Mouse (Mus musculus): ENCODE measurements around the gene Rpa1. TPM values are rescaled to one million over a fixed set of nuclear protein-coding genes. Genes with fewer than 3 reads are reported as not detected.

Gene Rpa1
- polyA plus RNA-seq, 1 experiment from 2014 or later = 124 TPM

DNA sequence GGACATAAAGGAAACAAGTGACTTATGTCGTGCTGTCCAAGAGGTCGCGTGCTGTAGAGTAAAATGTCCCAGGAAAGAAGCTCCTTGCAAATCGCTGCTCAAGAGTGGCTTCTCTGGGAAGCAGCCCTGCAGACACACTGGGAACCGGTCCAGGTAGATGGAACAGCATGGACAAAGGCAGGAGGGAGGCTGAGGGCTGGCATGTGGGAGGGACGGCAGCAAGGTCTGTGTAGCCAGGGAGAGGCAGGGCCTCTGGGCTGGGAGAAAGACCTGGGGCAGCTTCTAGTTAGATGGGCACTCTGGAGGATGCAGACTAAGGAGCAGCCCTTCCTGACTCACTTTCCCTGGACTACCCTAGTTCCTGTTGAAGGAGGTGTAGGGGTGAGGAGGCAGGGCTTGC lies 88.7 kb downstream of the Rpa1 start:
- Histone ChIP-seq H3K27ac (ENCODE audit: low read depth, low read length) (no peak overlapping the region), H3K36me3 (ENCODE audit: control insufficient read depth, insufficient read depth, low read length) (no peaks in the 10 kb centered on the region), H3K27me3 (ENCODE audit: control insufficient read depth, insufficient read depth, low read length) (no peaks in the 10 kb centered on the region), H3K4me1 (ENCODE audit: control insufficient read depth, insufficient read depth, low read length) (peaks cover 8% of the 10 kb centered on the region), H3K4me3 (ENCODE audit: low read depth, low read length) (no peak overlapping the region), H3K9me3 (ENCODE audit: control insufficient read depth, low read length) (no peaks in the 10 kb centered on the region), H3K9ac (ENCODE audit: low read length) (no peak overlapping the region), H3K4me2 (no peak overlapping the region)
- DNase-seq (ENCODE audit: low spot score, missing footprints) (peak; percentile 70), ATAC-seq (ENCODE audit: low FRiP score) (no peak)
- WGBS = 72% methylated on average over 6 of the region's 6 CpGs

DNA sequence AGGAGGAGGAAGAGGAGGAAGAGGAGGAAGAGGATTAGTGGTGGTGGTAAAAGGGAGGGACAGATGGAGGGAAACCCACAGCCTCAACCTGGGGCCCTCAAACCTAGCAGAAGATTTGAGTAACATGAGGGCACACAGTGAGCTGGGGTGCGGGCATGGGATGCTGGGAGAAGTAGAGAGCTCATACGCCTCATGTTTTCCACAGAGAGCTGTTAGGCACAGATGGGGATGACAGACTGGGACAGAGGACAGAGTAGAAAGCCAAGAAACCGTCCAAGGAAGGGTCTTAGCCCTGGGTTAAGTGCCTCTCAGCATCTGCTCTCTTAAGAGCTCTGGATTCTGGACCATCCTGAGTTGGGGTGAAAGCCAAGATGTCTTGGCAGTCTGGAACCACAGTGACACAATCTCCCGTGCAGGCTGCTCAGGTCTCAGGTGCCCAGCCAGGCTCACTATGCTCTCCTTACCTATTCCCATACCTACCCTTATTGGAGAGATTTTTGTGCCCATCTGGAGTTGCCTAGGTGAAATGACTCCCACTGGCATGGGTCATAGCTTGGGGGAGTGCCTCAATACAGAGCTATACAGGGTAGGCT lies 91.0 kb downstream of the Rpa1 start:
- WGBS = 66% methylated on average over 4 of the region's 4 CpGs
- Histone ChIP-seq H3K27ac (ENCODE audit: low read depth, low read length) (no peak overlapping the region), H3K27me3 (ENCODE audit: control insufficient read depth, insufficient read depth, low read length) (no peaks in the 10 kb centered on the region), H3K4me1 (ENCODE audit: control insufficient read depth, insufficient read depth, low read length) (peaks cover 4% of the 10 kb centered on the region; the same call in 1 of the 2 replicates), H3K9me3 (ENCODE audit: control insufficient read depth, low read length) (no peaks in the 10 kb centered on the region), H3K4me3 (ENCODE audit: low read depth, low read length) (no peak overlapping the region), H3K36me3 (ENCODE audit: control insufficient read depth, insufficient read depth, low read length) (no peaks in the 10 kb centered on the region), H3K9ac (ENCODE audit: low read length) (no peak overlapping the region), H3K4me2 (no peak overlapping the region)
- DNase-seq (ENCODE audit: low spot score, missing footprints) = no peak
- no peak for ATAC-seq (ENCODE audit: low FRiP score)

DNA sequence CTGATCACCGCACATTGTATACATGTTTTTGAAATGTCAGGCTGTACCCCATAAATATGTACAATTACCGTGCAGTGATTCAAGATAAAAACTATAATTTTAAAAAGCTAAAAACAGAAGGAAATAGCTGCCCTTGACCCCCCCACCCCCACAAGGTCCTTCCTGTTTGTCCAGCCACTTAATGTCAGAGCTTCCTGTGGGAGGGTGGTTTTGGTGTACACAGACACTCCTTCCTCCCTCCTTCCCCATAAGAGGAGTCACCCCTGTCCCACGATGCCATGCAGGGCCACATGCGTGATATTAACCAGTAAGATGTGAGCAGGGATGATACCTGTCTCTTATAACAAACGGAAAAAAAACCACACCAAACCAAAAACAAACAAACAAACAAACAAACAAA lies 92.8 kb downstream of the Rpa1 start:
- WGBS = 92% methylated on average over 5 of the region's 5 CpGs
- H3K9ac ChIP-seq (ENCODE audit: low read length) = no peak overlapping the region
- no peak for ATAC-seq (ENCODE audit: low FRiP score)
- no peaks in the 10 kb centered on the region for H3K36me3 ChIP-seq (ENCODE audit: control insufficient read depth, insufficient read depth, low read length)
- H3K4me2 ChIP-seq = no peak overlapping the region
- H3K27ac ChIP-seq (ENCODE audit: low read depth, low read length) = no peak overlapping the region
- 0 out of 2 replicates have a peak, but pooled peaks cover 3% of the 10 kb centered on the region for H3K4me1 ChIP-seq (ENCODE audit: control insufficient read depth, insufficient read depth, low read length)
- peak; percentile 33 for DNase-seq (ENCODE audit: low spot score, missing footprints)
- H3K9me3 ChIP-seq (ENCODE audit: control insufficient read depth, low read length) = no peaks in the 10 kb centered on the region
- H3K4me3 ChIP-seq (ENCODE audit: low read depth, low read length) = no peak overlapping the region
- H3K27me3 ChIP-seq (ENCODE audit: control insufficient read depth, insufficient read depth, low read length) = no peaks in the 10 kb centered on the region

DNA sequence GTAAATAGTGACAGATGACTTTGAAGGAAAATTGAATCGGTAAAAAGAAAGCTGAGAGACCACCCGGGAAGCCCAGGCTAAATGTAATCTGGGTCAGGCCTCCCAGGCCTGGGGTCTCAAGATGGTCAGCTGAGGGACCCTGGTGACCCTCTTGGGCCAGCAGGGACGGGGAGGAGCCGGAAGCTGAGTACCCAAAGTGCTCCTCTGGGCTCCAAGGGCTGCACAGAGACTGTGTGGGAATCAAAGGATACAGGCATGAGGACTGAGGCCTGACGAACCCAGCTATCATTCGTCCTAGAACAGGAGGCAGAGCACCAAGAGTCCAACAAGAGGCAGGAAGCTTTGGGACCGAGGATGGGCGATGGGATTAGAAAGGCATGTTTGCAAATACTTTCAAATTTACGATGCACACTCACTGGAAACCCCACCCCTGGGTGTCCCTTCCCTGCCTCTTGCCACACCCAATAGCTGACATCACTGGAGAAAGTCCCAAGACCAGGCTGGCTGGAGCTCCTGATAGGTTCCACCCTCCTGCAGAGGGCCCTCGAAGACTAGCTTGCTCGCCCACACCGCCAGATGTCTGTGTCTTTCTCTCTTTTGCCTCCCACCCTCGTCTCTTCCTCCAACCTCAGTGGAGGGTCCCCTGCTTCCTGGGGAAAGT lies 93.7 kb downstream of the Rpa1 start:
- WGBS = 71% methylated on average over 13 of the region's 13 CpGs

DNA sequence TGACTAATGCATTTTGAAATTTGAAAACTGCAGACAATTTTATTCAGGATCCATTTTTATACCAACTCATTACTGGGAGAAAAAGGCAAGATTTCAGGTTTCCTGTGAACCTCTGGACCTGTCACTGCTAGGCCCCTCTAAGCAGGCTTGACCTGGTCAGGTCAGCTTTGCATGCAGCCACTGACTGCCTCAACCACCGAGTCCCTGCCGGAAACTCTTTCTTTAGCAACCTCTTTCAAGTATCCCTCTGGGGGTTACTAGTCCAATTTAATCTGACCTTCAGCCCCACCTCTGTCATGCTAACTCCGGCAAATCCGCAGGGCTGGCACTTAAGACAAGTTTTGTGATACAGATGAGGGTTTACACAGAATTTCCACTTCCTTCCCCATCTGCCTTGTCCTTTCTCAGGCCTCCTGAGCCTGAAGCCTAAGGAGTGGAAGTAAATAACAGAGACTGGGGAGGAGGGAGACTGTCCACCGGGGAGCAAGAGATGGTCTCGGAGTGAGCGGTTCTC lies 96.5 kb downstream of the Rpa1 start:
- 36% methylated on average over 7 of the region's 7 CpGs for WGBS
- Histone ChIP-seq H3K4me2 (no peak overlapping the region), H3K9me3 (ENCODE audit: control insufficient read depth, low read length) (no peaks in the 10 kb centered on the region), H3K4me1 (ENCODE audit: control insufficient read depth, insufficient read depth, low read length) (0 out of 2 replicates have a peak, but pooled peaks cover 5% of the 10 kb centered on the region), H3K36me3 (ENCODE audit: control insufficient read depth, insufficient read depth, low read length) (no peaks in the 10 kb centered on the region), H3K27ac (ENCODE audit: low read depth, low read length) (no peak overlapping the region), H3K9ac (ENCODE audit: low read length) (no peak overlapping the region), H3K27me3 (ENCODE audit: control insufficient read depth, insufficient read depth, low read length) (no peaks in the 10 kb centered on the region), H3K4me3 (ENCODE audit: low read depth, low read length) (no peak overlapping the region)
- DNase-seq (ENCODE audit: low spot score, missing footprints) = peak; percentile 75
- no peak for ATAC-seq (ENCODE audit: low FRiP score)

More for the DNA sequence above, 93.7 kb downstream of the Rpa1 start:
- Histone ChIP-seq H3K36me3 (ENCODE audit: control insufficient read depth, insufficient read depth, low read length) (no peaks in the 10 kb centered on the region), H3K27ac (ENCODE audit: low read depth, low read length) (no peak overlapping the region), H3K27me3 (ENCODE audit: control insufficient read depth, insufficient read depth, low read length) (no peaks in the 10 kb centered on the region), H3K4me1 (ENCODE audit: control insufficient read depth, insufficient read depth, low read length) (0 out of 2 replicates have a peak, but pooled peaks cover 3% of the 10 kb centered on the region), H3K9me3 (ENCODE audit: control insufficient read depth, low read length) (no peaks in the 10 kb centered on the region), H3K4me2 (no peak overlapping the region), H3K4me3 (ENCODE audit: low read depth, low read length) (no peak overlapping the region), H3K9ac (ENCODE audit: low read length) (no peak overlapping the region)
- DNase-seq (ENCODE audit: low spot score, missing footprints) = peak; percentile 69
- no peak for ATAC-seq (ENCODE audit: low FRiP score)

DNA sequence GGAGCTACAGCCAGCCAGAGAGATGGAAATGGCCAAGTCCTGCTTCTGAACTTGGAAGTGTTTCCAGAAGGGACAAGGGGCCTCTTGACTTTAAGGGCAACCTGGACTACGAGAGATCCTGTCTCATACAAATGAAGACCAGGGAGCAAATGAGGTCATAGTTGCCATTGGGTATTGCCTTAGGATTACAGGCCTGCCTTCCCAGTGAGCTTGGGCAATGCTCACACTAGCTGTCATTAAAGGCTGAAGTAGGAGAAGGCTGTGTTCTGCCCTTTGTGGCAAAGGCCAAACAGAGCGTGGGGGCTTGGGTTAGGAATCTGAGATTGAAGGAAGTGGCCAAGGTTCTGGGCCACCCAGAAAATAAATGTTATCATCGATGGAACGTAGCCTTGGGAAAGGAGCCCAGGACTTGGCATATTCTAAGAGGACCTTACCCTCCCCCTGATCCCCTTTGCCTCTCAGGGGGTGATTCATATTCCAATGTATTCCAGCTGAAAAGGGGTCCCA lies 97.1 kb downstream of the Rpa1 start:
- Histone ChIP-seq H3K36me3 (ENCODE audit: control insufficient read depth, insufficient read depth, low read length) (no peaks in the 10 kb centered on the region), H3K27ac (ENCODE audit: low read depth, low read length) (no peak overlapping the region), H3K27me3 (ENCODE audit: control insufficient read depth, insufficient read depth, low read length) (no peaks in the 10 kb centered on the region), H3K4me3 (ENCODE audit: low read depth, low read length) (no peak overlapping the region), H3K4me2 (no peak overlapping the region), H3K4me1 (ENCODE audit: control insufficient read depth, insufficient read depth, low read length) (0 out of 2 replicates have a peak, but pooled peaks cover 5% of the 10 kb centered on the region), H3K9me3 (ENCODE audit: control insufficient read depth, low read length) (no peaks in the 10 kb centered on the region), H3K9ac (ENCODE audit: low read length) (no peak overlapping the region)
- 76% methylated on average over 4 of the region's 4 CpGs for WGBS
- peak; percentile 45 for DNase-seq (ENCODE audit: low spot score, missing footprints)
- ATAC-seq (ENCODE audit: low FRiP score) = no peak

DNA sequence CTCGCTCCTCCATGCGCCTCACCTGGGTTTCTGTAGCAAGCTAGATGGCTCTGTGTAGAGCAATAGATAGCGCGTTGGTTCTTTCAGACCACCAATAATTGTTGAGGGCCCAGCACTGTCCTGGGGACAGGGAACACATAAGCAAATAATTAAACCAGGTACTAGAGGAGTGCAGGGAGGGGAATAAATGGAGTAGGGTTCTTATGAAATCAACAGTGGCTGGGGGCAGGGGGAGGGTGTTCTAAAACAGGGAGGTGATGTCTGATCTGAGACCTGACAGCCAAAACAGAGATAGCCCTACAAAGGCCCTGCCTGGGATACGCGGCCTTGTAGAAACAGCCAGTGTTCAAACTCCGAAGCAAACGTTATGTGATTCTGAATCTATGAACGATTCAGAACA lies 98.5 kb downstream of the Rpa1 start:
- DNase-seq (ENCODE audit: low spot score, missing footprints) = peak; percentile 54

More for the DNA sequence above, 98.5 kb downstream of the Rpa1 start:
- Histone ChIP-seq H3K4me2 (no peak overlapping the region), H3K36me3 (ENCODE audit: control insufficient read depth, insufficient read depth, low read length) (no peaks in the 10 kb centered on the region), H3K9me3 (ENCODE audit: control insufficient read depth, low read length) (no peaks in the 10 kb centered on the region), H3K9ac (ENCODE audit: low read length) (no peak overlapping the region), H3K27ac (ENCODE audit: low read depth, low read length) (no peak overlapping the region), H3K27me3 (ENCODE audit: control insufficient read depth, insufficient read depth, low read length) (no peaks in the 10 kb centered on the region), H3K4me1 (ENCODE audit: control insufficient read depth, insufficient read depth, low read length) (peaks cover 12% of the 10 kb centered on the region), H3K4me3 (ENCODE audit: low read depth, low read length) (no peak overlapping the region)
- ATAC-seq (ENCODE audit: low FRiP score) = no peak
- 89% methylated on average over 9 of the region's 9 CpGs for WGBS

Data from midbrain, embryonic 11.5 days (tissue).